Mouse (Mus musculus): ENCODE results near the gene Ostm1. TPM values are rescaled to one million over a fixed set of nuclear protein-coding genes. Genes with fewer than 3 reads are reported as not detected.

The Ostm1 gene
- polyA plus RNA-seq, 1 experiment, result not detected

- Histone ChIP-seq H3K4me1 (ENCODE audit: control insufficient read depth, insufficient read depth, low read length) (peaks cover 8% of the 10 kb centered on the region), H3K4me3 (ENCODE audit: insufficient read depth, low read depth, low read length) (no peak overlapping the region), H3K27ac (ENCODE audit: insufficient read depth, low read depth, low read length) (no peak overlapping the region)
- 18% methylated on average over 19 of the region's 19 CpGs for WGBS
- TF ChIP-seq CTCF (IDR thresholded peaks at IDR 0.05; ENCODE audit: insufficient read depth, low read depth, low read length) (no peak), POLR2A (IDR thresholded peaks at IDR 0.05; ENCODE audit: insufficient read depth, low read depth, low read length) (no peak)
Measured at GRCm38 (mm10) chr10:42590261-42591184, 6.9 kb downstream of the Ostm1 start.

- WGBS, result 1% methylated on average over 67 of the region's 67 CpGs
- H3K27ac ChIP-seq (ENCODE audit: insufficient read depth, low read depth, low read length), result no peak overlapping the region
- no peak overlapping the region for H3K4me3 ChIP-seq (ENCODE audit: insufficient read depth, low read depth, low read length)
- TF ChIP-seq CTCF (IDR thresholded peaks at IDR 0.05; ENCODE audit: insufficient read depth, low read depth, low read length), result no peak
- no peak for TF ChIP-seq POLR2A (IDR thresholded peaks at IDR 0.05; ENCODE audit: insufficient read depth, low read depth, low read length)
- H3K4me1 ChIP-seq (ENCODE audit: control insufficient read depth, insufficient read depth, low read length), result peaks cover 8% of the 10 kb centered on the region; the same call in 1 of the 2 replicates
Measured at GRCm38 (mm10) chr10:42591185-42591992, 7.8 kb downstream of the Ostm1 start.

- H3K4me3 ChIP-seq (ENCODE audit: insufficient read depth, low read depth, low read length), result no peak overlapping the region
- peaks cover 8% of the 10 kb centered on the region; the same call in 1 of the 2 replicates for H3K4me1 ChIP-seq (ENCODE audit: control insufficient read depth, insufficient read depth, low read length)
- TF ChIP-seq POLR2A (IDR thresholded peaks at IDR 0.05; ENCODE audit: insufficient read depth, low read depth, low read length) (no peak), CTCF (IDR thresholded peaks at IDR 0.05; ENCODE audit: insufficient read depth, low read depth, low read length) (no peak)
- H3K27ac ChIP-seq (ENCODE audit: insufficient read depth, low read depth, low read length), result no peak overlapping the region
- 5% methylated on average over 25 of the region's 25 CpGs for WGBS
Measured at GRCm38 (mm10) chr10:42591993-42592686, 8.5 kb downstream of the Ostm1 start.

- WGBS, result 85% methylated on average over 7 of the region's 7 CpGs
Measured at GRCm38 (mm10) chr10:42593201-42593600, 9.6 kb downstream of the Ostm1 start.

GRCm38 (mm10) chr10:42598615-42599014 lies 15.0 kb downstream of the Ostm1 start:
- Histone ChIP-seq H3K4me3 (ENCODE audit: insufficient read depth, low read depth, low read length) (no peak overlapping the region), H3K27ac (ENCODE audit: insufficient read depth, low read depth, low read length) (no peak overlapping the region), H3K4me1 (ENCODE audit: control insufficient read depth, insufficient read depth, low read length) (no peaks in the 10 kb centered on the region)
- WGBS, result 90% methylated on average over 8 of the region's 8 CpGs
- TF ChIP-seq CTCF (IDR thresholded peaks at IDR 0.05; ENCODE audit: insufficient read depth, low read depth, low read length), result no peak
- TF ChIP-seq POLR2A (IDR thresholded peaks at IDR 0.05; ENCODE audit: insufficient read depth, low read depth, low read length), result no peak

More at GRCm38 (mm10) chr10:42593201-42593600, 9.6 kb downstream of the Ostm1 start:
- Histone ChIP-seq H3K4me3 (ENCODE audit: insufficient read depth, low read depth, low read length) (no peak overlapping the region), H3K4me1 (ENCODE audit: control insufficient read depth, insufficient read depth, low read length) (peaks cover 8% of the 10 kb centered on the region; the same call in 1 of the 2 replicates), H3K27ac (ENCODE audit: insufficient read depth, low read depth, low read length) (no peak overlapping the region)
- TF ChIP-seq POLR2A (IDR thresholded peaks at IDR 0.05; ENCODE audit: insufficient read depth, low read depth, low read length) (no peak), CTCF (IDR thresholded peaks at IDR 0.05; ENCODE audit: insufficient read depth, low read depth, low read length) (no peak)

GRCm38 (mm10) chr10:42601556-42601955 lies 17.9 kb downstream of the Ostm1 start:
- WGBS, result 60% methylated on average over 10 of the region's 10 CpGs
- no peaks in the 10 kb centered on the region for H3K4me1 ChIP-seq (ENCODE audit: control insufficient read depth, insufficient read depth, low read length)
- no peak overlapping the region for H3K27ac ChIP-seq (ENCODE audit: insufficient read depth, low read depth, low read length)
- no peak overlapping the region for H3K4me3 ChIP-seq (ENCODE audit: insufficient read depth, low read depth, low read length)
- no peak for TF ChIP-seq CTCF (IDR thresholded peaks at IDR 0.05; ENCODE audit: insufficient read depth, low read depth, low read length)
- no peak for TF ChIP-seq POLR2A (IDR thresholded peaks at IDR 0.05; ENCODE audit: insufficient read depth, low read depth, low read length)

GRCm38 (mm10) chr10:42604874-42605273 lies 21.3 kb downstream of the Ostm1 start:
- H3K4me1 ChIP-seq (ENCODE audit: control insufficient read depth, insufficient read depth, low read length), result no peaks in the 10 kb centered on the region
- WGBS, result 77% methylated on average over 2 of the region's 2 CpGs
- H3K27ac ChIP-seq (ENCODE audit: insufficient read depth, low read depth, low read length), result no peak overlapping the region
- TF ChIP-seq CTCF (IDR thresholded peaks at IDR 0.05; ENCODE audit: insufficient read depth, low read depth, low read length) (no peak), POLR2A (IDR thresholded peaks at IDR 0.05; ENCODE audit: insufficient read depth, low read depth, low read length) (no peak)
- H3K4me3 ChIP-seq (ENCODE audit: insufficient read depth, low read depth, low read length), result no peak overlapping the region

GRCm38 (mm10) chr10:42606757-42607156 lies 23.1 kb downstream of the Ostm1 start:
- WGBS, result 87% methylated on average over 4 of the region's 4 CpGs
- Histone ChIP-seq H3K4me3 (ENCODE audit: insufficient read depth, low read depth, low read length) (no peak overlapping the region), H3K27ac (ENCODE audit: insufficient read depth, low read depth, low read length) (no peak overlapping the region), H3K4me1 (ENCODE audit: control insufficient read depth, insufficient read depth, low read length) (no peaks in the 10 kb centered on the region)
- no peak for TF ChIP-seq CTCF (IDR thresholded peaks at IDR 0.05; ENCODE audit: insufficient read depth, low read depth, low read length)
- no peak for TF ChIP-seq POLR2A (IDR thresholded peaks at IDR 0.05; ENCODE audit: insufficient read depth, low read depth, low read length)
